Mouse (Mus musculus) right cerebral cortex, postnatal 25 days (tissue): ENCODE measurements around the gene Vmn1r39.
"Not testable (repeated sequence)": the region's sequence is repeated elsewhere in the genome, so short reads cannot be mapped to it uniquely, and the experiment has no call there.

Source experiments
- DNase-seq: peaks from one replicate; pipeline ENCODE4 v3.0.0; 2022

Gene Vmn1r39

GRCm38 (mm10) chr6:66810509-66810908, at the start of gene Vmn1r39:
TSS of gene Vmn1r39 (minus strand) at chr6:66810609.
- DNase-seq = no peak

- no peak for DNase-seq
Observed at GRCm38 (mm10) chr6:66859391-66859790, 49.0 kb upstream of the Vmn1r39 start.

DNA sequence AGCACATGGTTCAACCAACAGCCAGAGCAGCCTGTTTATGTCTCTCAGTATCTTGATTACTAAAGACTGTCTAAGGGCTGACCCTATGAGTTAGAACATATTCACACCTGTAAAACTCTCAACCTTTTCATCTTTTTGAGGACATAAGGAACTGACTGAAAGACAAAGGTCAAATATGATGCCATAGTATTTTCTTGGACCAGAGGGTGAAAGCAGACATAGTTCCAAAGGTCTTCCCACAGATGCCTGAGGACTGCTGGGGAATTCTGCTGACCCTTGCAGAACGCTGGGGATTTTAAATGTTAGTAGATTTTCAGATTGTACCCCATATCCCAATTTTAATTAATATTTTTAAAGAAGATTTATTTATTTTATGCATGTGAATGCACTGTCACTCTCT, 47.9 kb upstream of the Vmn1r39 start:
- DNase-seq = no peak

- no peak for DNase-seq
Observed at GRCm38 (mm10) chr6:66856236-66856635, 45.8 kb upstream of the Vmn1r39 start.

GRCm38 (mm10) chr6:66848936-66849335, 38.5 kb upstream of the Vmn1r39 start:
- no peak for DNase-seq

DNA sequence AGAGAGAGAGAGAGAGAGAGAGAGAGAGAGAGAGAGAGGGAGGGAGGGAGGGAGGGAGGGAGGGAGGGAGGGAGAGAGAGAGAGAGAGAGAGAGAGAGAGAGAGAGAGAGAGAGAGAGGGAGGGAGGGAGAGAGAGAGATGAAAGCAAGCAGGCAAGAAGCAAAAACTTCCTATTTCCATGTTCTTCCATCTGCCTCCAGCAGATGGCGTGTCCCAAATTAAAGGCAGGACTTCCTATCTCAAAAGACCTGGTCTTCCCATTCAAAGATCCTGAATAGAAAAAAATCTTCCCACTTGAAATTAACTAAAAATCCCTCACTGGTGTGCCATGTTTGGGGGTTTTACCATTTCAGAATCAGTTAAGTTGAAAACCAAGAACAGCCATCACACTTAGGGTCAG, 30.2 kb upstream of the Vmn1r39 start:
- DNase-seq = not testable (repeated sequence)

DNA sequence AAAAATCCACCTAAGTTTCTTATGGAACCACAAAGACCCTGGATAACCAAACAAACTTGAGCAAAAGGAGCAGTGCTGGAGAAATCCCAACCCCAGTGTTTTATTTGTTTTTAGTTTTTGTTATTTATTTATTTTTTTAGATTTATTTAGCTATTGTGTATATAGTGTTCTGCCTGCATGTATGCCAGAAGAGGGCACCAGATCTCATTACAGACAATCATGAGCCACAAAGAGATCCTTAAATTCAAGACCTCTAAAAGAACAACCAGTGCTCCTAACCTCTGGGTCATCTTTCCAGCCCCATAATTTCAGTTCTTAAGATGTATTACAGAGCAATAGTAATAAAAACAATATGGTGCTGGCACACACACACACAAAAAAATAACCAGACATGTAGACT, 26.5 kb upstream of the Vmn1r39 start:
- no peak for DNase-seq

- no peak for DNase-seq
Observed at GRCm38 (mm10) chr6:66806311-66806710, 4.1 kb downstream of the Vmn1r39 start.

- no peak for DNase-seq
Observed at GRCm38 (mm10) chr6:66805713-66806112, 4.7 kb downstream of the Vmn1r39 start.

DNA sequence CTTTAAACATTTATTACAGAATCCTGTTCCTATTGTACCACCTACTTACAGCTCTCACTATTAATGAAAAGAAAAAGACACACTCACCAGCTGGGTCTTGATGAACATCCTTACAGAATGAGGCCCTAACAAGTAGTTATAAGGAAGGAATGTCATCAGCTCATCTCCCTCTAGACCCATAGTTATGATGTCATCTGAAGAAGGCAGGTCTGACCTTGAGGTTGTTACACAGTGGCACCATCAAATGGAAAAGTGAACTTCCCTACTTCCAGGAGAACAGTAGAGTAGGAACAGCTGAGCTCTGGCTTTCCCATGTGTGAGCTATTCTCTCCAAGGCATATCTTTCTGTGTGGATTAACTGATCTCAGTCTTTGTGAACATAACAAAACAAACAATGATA, 27.9 kb downstream of the Vmn1r39 start, which contains the start of gene Vmn1r38:
Gene Vmn1r38 (minus strand): TSS at position 101 of the 400 bp plus-strand sequence.
- not testable (repeated sequence) for DNase-seq
